Mouse (Mus musculus): ENCODE data around the gene Gm42906. TPM values are rescaled to one million over a fixed set of nuclear protein-coding genes. Genes with fewer than 3 reads are reported as not detected.

The Gm42906 gene
- total RNA-seq, 2 experiments from 2014 or later = 2.4 TPM; not detected in 1

DNA sequence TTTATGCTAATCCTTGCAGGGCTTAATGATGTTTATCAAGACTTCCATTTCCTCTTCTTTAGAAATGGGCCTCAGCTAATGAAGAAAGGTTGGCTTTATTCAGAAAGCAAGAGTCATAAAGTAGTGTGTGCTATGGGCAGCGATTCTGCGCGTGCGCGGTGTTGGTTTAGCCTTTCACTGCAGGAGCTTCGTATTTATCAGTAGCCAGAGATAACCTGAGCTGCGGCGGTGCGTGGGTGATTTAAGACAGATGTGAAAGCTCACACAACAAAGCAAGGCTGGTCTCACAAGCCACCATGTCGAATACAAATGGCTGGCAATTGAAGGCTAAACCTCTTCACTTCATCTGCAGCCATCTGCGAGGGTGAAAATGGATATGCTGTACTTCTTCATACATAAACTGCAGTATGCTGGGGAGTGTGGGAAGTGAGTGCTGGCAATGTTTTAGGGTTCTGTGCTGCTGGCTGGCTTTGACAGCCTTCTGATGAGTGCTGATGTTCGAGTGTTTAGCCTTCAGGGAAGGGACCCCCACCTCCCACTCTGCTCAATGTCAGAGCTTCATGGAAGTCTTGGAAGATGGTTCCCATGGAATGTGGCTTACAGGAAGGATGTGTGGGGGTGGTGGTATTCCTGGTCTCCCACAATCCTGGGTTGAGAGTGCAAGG is 371.6 kb downstream of the Gm42906 start:
- no peak for DNase-seq
- intact Hi-C loops (cut with DNase I) = loop anchor here (5.0 kb wide), 2 partner anchors 76 to 136 kb away; no protein-coding TSS in a partner anchor

- no peak for DNase-seq
Observed at GRCm38 (mm10) chr5:151055426-151056090, 372.4 kb downstream of the Gm42906 start.

DNA sequence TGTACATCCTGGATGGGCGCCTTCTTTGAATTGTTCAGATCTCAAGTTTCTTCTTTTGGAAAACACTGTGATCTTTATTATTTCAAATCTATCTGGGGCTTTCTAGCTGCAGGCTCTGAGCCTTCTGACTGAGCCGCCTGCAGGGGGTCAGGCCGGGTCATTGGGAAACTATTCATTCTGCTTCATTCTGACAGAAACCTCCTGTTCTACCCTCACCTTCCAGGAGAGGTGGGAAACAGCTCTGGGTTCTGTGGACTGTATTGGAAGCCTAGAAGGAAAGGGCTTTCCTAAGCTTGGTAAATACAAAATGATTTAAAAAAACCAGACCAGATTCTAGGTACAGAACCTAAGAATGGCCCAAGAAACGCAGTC is 373.2 kb downstream of the Gm42906 start:
- DNase-seq = no peak
- intact Hi-C loops (cut with DNase I) = loop anchor here (5.0 kb wide), 2 partner anchors 78 to 138 kb away; no protein-coding TSS in a partner anchor

More at GRCm38 (mm10) chr5:151055426-151056090, 372.4 kb downstream of the Gm42906 start:
- intact Hi-C loops (cut with DNase I) = loop anchor here (5.0 kb wide), 2 partner anchors 77 to 137 kb away; no protein-coding TSS in a partner anchor

GRCm38 (mm10) chr5:151054100-151054742 is 373.7 kb downstream of the Gm42906 start:
- intact Hi-C loops (cut with DNase I) = no loop called here

GRCm38 (mm10) chr5:151053190-151053589 is 374.8 kb downstream of the Gm42906 start:
- intact Hi-C loops (cut with DNase I) = no loop called here
- DNase-seq = no peak

More at GRCm38 (mm10) chr5:151054100-151054742, 373.7 kb downstream of the Gm42906 start:
- DNase-seq = no peak

DNA sequence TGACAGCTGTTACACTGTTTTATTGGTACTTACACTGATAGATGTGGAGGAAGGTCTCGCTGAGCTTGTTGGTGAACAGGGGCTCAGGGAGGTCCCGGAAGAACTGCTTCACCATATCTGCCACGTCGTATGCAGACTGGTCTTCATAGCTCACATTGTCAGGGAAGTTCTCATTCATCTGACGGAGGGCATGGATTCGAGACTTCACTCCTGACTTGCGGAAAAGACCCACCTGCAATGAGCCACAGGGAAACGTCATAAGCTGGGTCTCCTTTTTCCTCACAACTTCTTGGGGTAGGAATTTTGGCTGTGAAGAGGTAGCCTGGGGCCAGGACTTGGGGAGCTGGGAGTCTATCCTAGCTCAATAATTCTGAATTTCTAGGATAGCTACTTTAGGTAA is 375.6 kb downstream of the Gm42906 start:
- DNase-seq = no peak
- intact Hi-C loops (cut with DNase I) = no loop called here

DNA sequence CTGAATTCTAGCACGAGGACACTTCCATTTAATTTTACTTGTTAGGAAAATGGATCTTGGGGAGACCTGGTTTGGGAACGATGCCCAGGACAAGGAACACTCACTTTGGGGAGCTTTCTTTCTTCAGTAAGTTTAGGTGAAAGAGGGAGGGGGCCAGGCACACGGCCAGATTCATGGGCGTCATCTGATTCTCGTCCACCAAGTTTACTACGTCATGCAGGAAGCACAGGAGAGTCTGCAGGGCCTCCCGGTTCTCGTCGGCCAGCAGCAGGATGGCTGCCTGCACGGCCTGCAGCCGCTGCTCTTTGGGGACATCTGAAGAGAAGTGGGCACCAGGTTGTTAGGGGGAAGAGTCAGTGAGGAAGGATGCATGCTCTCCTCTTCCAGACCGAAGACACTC is 380.5 kb downstream of the Gm42906 start:
- intact Hi-C loops (cut with DNase I) = loop anchor here (5.0 kb wide), 1 partner anchor 320 kb away; no protein-coding TSS in a partner anchor
- peak; percentile 41 to 51 for DNase-seq

DNA sequence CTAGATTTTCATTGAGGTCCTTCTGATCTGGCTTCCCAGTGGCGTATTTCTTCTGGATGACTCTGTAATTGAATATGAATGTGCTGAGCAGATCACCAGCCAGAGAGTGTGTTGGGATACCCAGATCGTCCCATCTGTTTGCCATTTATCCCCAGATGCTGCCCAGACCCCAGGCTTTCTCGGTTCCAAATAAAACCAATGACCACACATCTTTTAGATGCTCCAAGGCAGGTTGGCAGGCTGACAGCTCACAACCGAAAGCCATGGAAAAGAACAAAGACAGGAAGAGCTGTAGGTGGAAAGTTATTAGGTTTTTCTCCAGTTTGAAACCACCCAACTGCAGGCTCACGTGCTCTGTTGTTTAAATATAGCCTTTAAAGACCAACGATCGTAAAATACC is 381.0 kb downstream of the Gm42906 start:
- intact Hi-C loops (cut with DNase I) = loop anchor here (5.0 kb wide), 1 partner anchor 320 kb away; no protein-coding TSS in a partner anchor
- DNase-seq = peak; percentile 52 to 63

DNA sequence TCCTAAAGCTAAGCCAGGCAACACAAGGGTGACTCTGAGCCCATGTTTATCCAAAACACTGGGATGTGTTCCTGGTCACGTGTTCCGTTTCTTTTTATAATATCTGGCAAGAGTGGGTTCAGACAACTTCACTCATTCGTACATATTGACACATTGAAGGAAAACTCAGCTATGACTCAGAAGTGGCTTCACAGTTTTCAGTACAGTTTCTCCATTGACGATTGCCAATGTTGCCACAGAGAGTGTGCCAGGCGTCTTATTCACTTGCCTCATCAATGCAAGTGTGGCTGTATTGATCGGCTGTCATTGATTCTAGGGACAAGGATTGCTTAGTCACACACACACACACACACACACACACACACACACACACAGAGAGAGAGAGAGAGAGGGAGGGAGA is 381.8 kb downstream of the Gm42906 start:
- intact Hi-C loops (cut with DNase I) = loop anchor here (5.0 kb wide), 1 partner anchor 321 kb away; no protein-coding TSS in a partner anchor
- no peak for DNase-seq

- intact Hi-C loops (cut with DNase I) = no loop called here
Observed at GRCm38 (mm10) chr5:151042911-151043310, 385.1 kb downstream of the Gm42906 start.

GRCm38 (mm10) chr5:151037871-151038270 is 390.1 kb downstream of the Gm42906 start:
- DNase-seq = no peak
- intact Hi-C loops (cut with DNase I) = no loop called here

More at GRCm38 (mm10) chr5:151042911-151043310, 385.1 kb downstream of the Gm42906 start:
- no peak for DNase-seq

DNA sequence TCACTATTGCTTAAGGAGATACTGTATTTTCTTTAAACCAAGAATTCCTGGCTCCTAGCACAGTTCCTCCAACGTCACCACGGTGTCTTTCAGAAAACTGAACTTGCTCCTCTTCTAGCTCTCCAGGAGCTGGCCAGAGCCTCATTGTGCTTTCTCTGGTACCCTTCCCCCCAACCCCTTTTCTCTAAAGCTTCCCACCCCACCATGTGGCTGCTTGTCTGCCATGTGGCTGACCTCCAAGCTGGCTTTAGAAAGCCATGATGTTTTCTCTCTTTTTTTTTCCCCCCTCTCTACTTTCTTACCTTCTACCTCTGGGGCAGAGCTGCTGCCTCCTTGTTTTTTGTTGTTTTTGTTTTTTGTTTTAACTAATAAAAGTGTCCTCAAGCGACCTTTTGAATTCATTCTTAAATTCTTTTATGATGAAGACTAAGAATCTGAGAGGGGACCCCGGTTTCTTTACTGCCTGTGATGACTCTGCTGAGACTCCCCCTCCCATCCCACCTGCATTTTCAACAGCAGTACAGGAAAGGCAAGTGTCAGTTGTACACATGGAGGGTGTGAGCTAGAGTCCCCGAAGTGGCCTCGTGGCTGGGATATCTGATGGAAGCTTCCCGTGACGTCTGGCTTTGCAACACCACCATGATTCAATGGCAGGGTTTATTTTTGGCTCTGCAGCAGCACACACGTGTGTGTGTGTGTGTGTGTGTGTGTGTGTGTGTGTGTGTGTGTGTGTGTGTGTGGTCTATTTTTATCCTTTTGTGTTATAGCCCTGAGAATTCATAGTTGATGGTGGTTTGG is 393.0 kb downstream of the Gm42906 start:
- intact Hi-C loops (cut with DNase I) = no loop called here
- DNase-seq = no peak

- DNase-seq = no peak
- intact Hi-C loops (cut with DNase I) = no loop called here
Observed at GRCm38 (mm10) chr5:151028906-151029305, 399.1 kb downstream of the Gm42906 start.

DNA sequence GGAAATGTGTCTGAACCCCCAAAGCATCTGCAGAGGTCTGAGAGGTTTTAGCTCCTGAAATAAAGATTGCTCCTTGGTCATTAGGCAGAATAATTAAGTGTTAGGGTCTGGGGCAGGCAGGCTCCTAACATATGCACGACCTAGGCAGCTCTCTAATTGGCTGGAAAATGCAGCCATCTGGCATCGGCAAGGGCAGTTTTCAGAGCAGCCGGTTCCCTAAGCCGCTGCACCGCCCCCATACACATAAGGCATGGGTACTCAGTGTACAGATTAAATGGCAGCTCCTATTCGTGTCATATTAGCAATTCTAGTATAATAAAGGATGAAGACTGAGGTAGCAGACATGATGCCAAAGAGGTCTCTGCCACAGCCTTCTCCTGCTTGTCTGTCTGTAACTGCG is 400.8 kb downstream of the Gm42906 start:
- intact Hi-C loops (cut with DNase I) = no loop called here
- no peak for DNase-seq

- intact Hi-C loops (cut with DNase I) = no loop called here
- DNase-seq = no peak
Observed at GRCm38 (mm10) chr5:151026069-151026468, 401.9 kb downstream of the Gm42906 start.

DNA sequence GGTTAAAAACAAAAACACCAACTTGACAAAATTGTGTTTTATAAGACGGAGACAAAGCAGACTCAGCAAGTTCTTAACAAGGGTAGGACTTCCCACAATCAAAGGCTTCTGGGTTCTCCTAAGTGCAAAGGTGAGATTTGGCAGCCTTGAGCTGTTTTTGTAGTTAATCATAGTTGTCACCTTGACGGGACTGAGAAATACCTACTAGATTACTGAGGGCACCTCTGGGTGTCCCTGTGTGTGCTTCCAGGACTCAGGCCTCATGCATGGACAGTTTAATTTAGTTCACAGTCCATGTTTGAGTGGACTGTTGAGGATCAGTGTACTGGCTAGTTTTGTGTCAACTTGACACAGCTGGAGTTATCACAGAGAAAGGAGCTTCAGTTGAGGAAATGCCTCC is 403.5 kb downstream of the Gm42906 start:
- intact Hi-C loops (cut with DNase I) = no loop called here
- no peak for DNase-seq

DNA sequence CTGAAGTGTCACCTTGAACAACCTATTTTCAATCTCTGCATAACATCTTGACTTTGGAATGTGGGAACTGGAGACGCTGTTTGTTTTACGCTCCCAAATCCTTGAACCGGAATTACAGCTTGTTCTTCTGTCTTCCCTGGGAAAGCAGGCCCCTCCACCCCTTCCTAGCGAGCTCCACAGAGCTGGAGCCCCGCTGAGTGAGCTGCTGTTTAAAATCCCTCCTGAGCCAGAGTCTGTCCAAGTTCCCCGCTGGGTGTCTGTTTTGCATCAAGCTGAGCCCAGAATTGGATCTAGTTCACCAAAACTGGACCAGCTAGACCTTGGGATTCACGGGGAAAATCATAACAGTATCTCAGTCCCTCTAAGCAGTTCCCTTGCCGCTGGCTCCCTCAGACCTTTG is 404.5 kb downstream of the Gm42906 start:
- intact Hi-C loops (cut with DNase I) = no loop called here

DNA sequence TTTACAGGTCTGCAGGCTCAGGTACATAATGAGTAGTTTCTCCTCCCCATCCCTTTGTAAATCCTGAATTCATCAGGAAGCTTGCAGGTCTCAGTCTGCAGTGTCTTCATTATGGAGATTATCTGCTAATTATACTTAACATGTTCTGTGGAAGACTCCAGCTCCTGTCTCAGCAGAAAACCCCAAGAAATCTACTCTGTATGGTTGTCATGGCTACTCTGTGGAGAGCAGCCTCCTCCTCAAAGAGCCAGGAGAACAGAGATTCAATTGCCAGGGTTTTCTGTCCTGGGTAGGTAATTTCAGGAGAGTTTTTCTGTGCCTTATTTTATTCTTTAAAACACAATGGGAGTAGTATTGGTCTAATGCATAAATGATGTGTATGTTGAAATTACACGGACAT is 405.0 kb downstream of the Gm42906 start:
- DNase-seq = no peak
- intact Hi-C loops (cut with DNase I) = no loop called here

More for the DNA sequence above, 404.5 kb downstream of the Gm42906 start:
- peak; percentile 21 to 25 for DNase-seq

- no peak for DNase-seq
- intact Hi-C loops (cut with DNase I) = no loop called here
Observed at GRCm38 (mm10) chr5:151022026-151022425, 405.9 kb downstream of the Gm42906 start.

DNA sequence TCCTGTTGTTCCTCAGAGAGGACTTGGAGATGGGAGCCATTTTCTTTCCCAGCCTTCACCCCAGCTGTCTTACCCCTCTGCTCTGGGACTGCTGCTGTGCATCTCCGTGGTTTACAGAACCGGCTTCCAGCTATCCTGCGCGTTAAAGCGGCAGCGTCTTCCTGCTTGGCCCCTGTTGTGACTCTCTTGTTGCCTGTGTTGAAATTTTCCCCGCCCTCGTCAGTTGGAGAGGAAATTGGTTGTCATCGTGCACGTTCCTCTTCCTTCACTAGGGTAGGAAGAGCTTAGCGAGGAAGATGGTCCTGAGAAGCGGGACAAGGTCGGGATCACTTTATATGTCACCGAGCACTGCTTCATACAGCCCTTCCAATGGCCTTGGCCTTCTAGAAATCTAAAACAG is 407.1 kb downstream of the Gm42906 start:
- intact Hi-C loops (cut with DNase I) = no loop called here
- DNase-seq = no peak
